Mouse (Mus musculus): ENCODE measurements around the gene Ndufv3. TPM values are rescaled to one million over a fixed set of nuclear protein-coding genes. Genes with fewer than 3 reads are reported as not detected.

The Ndufv3 gene
- polyA plus RNA-seq, 1 experiment from 2014 or later: 454 TPM

GRCm38 (mm10) chr17:31563632-31564014 is 43.7 kb downstream of the Ndufv3 start:
- peak overlapping the region; percentile 69 for H3K9ac ChIP-seq
- H3K9me3 ChIP-seq: no peaks in the 10 kb centered on the region
- 19% methylated on average over 12 of the region's 12 CpGs for WGBS
- no peaks in the 10 kb centered on the region for H3K27me3 ChIP-seq
- no peaks in the 10 kb centered on the region for H3K36me3 ChIP-seq
- peaks cover 37% of the 10 kb centered on the region for H3K4me1 ChIP-seq (replicated peaks)
- peak overlapping the region; percentile 94 for H3K27ac ChIP-seq (replicated peaks)
- peak; percentile 2; the same call in 1 of the 2 replicates for ATAC-seq (ENCODE audit: low read depth)
- peak overlapping the region; percentile 54 for H3K4me2 ChIP-seq
- peak overlapping the region; percentile 39 for H3K4me3 ChIP-seq

- 0% methylated on average over 37 of the region's 72 CpGs for WGBS
- Histone ChIP-seq H3K27ac (replicated peaks) (peak within 1 kb of the TSS; percentile 99), H3K36me3 (no peaks in the 10 kb centered on the region), H3K9ac (peak within 1 kb of the TSS; percentile 95), H3K4me3 (peak within 1 kb of the TSS; percentile 88), H3K9me3 (no peaks in the 10 kb centered on the region), H3K4me1 (replicated peaks) (peaks cover 43% of the 10 kb centered on the region), H3K27me3 (no peaks in the 10 kb centered on the region), H3K4me2 (peak within 1 kb of the TSS; percentile 91)
- ATAC-seq (ENCODE audit: low read depth): peak; percentile 97
These were observed 44.3 kb downstream of the Ndufv3 start, which contains the start of gene Pknox1 for GRCm38 (mm10) chr17:31564015-31564857. Gene Pknox1, plus strand, starts transcription at chr17:31564734.

- Histone ChIP-seq H3K27me3 (no peaks in the 10 kb centered on the region), H3K9ac (peak overlapping the region; percentile 95)
- 1% methylated on average over 19 of the region's 44 CpGs for WGBS
These were observed 44.9 kb downstream of the Ndufv3 start for GRCm38 (mm10) chr17:31564858-31565140.

GRCm38 (mm10) chr17:31565141-31566056 is 45.5 kb downstream of the Ndufv3 start:
- H3K9ac ChIP-seq: peak overlapping the region; percentile 95
- H3K27me3 ChIP-seq: no peaks in the 10 kb centered on the region
- H3K27ac ChIP-seq (replicated peaks): peak overlapping the region; percentile 99
- H3K9me3 ChIP-seq: no peaks in the 10 kb centered on the region
- H3K4me3 ChIP-seq: peak overlapping the region; percentile 88
- WGBS: under 1% methylated on average over 72 of the region's 88 CpGs
- H3K4me2 ChIP-seq: peak overlapping the region; percentile 91
- no peaks in the 10 kb centered on the region for H3K36me3 ChIP-seq
- ATAC-seq (ENCODE audit: low read depth): peak; percentile 67
- peaks cover 51% of the 10 kb centered on the region for H3K4me1 ChIP-seq (replicated peaks)

More at GRCm38 (mm10) chr17:31564858-31565140, 44.9 kb downstream of the Ndufv3 start:
- no peak for ATAC-seq (ENCODE audit: low read depth)
- peak overlapping the region; percentile 99 for H3K27ac ChIP-seq (replicated peaks)
- peak overlapping the region; percentile 88 for H3K4me3 ChIP-seq
- peak overlapping the region; percentile 91 for H3K4me2 ChIP-seq
- no peaks in the 10 kb centered on the region for H3K36me3 ChIP-seq
- no peaks in the 10 kb centered on the region for H3K9me3 ChIP-seq
- peaks cover 49% of the 10 kb centered on the region for H3K4me1 ChIP-seq (replicated peaks)

GRCm38 (mm10) chr17:31566276-31566675 is 46.4 kb downstream of the Ndufv3 start:
- Histone ChIP-seq H3K27ac (replicated peaks) (peak overlapping the region; percentile 99; the same call in 1 of the 2 replicates), H3K36me3 (no peaks in the 10 kb centered on the region), H3K27me3 (no peaks in the 10 kb centered on the region), H3K9ac (peak overlapping the region; percentile 95), H3K4me2 (peak overlapping the region; percentile 91), H3K4me3 (peak overlapping the region; percentile 88), H3K9me3 (no peaks in the 10 kb centered on the region), H3K4me1 (replicated peaks) (peaks cover 59% of the 10 kb centered on the region)
- 69% methylated on average over 6 of the region's 6 CpGs for WGBS
- no peak for ATAC-seq (ENCODE audit: low read depth)

GRCm38 (mm10) chr17:31569756-31570155 is 49.8 kb downstream of the Ndufv3 start:
- WGBS: 93% methylated on average over 1 of the region's 1 CpGs
- no peak for ATAC-seq (ENCODE audit: low read depth)
- Histone ChIP-seq H3K4me2 (no peak overlapping the region), H3K4me3 (no peak overlapping the region), H3K4me1 (replicated peaks) (peaks cover 54% of the 10 kb centered on the region), H3K9me3 (no peaks in the 10 kb centered on the region), H3K27ac (replicated peaks) (no peak overlapping the region), H3K36me3 (no peaks in the 10 kb centered on the region), H3K27me3 (no peaks in the 10 kb centered on the region), H3K9ac (no peak overlapping the region)

GRCm38 (mm10) chr17:31570321-31570925 is 50.5 kb downstream of the Ndufv3 start:
- H3K4me2 ChIP-seq: no peak overlapping the region
- no peak overlapping the region for H3K9ac ChIP-seq
- H3K27me3 ChIP-seq: no peaks in the 10 kb centered on the region
- 90% methylated on average over 9 of the region's 9 CpGs for WGBS
- H3K27ac ChIP-seq (replicated peaks): no peak overlapping the region
- no peaks in the 10 kb centered on the region for H3K9me3 ChIP-seq
- peaks cover 54% of the 10 kb centered on the region for H3K4me1 ChIP-seq (replicated peaks)
- H3K4me3 ChIP-seq: no peak overlapping the region
- H3K36me3 ChIP-seq: peaks cover 1% of the 10 kb centered on the region
- no peak for ATAC-seq (ENCODE audit: low read depth)

GRCm38 (mm10) chr17:31571689-31572088 is 51.8 kb downstream of the Ndufv3 start:
- 84% methylated on average over 5 of the region's 5 CpGs for WGBS
- H3K9me3 ChIP-seq: no peaks in the 10 kb centered on the region
- no peaks in the 10 kb centered on the region for H3K27me3 ChIP-seq
- H3K9ac ChIP-seq: no peak overlapping the region
- no peak overlapping the region for H3K4me2 ChIP-seq
- H3K4me1 ChIP-seq (replicated peaks): peaks cover 43% of the 10 kb centered on the region
- H3K27ac ChIP-seq (replicated peaks): no peak overlapping the region
- no peak for ATAC-seq (ENCODE audit: low read depth)
- H3K36me3 ChIP-seq: peaks cover 9% of the 10 kb centered on the region
- no peak overlapping the region for H3K4me3 ChIP-seq

- Histone ChIP-seq H3K4me2 (no peak overlapping the region), H3K27ac (replicated peaks) (no peak overlapping the region), H3K9ac (no peak overlapping the region), H3K4me1 (replicated peaks) (peaks cover 15% of the 10 kb centered on the region), H3K4me3 (no peak overlapping the region), H3K27me3 (no peaks in the 10 kb centered on the region), H3K9me3 (no peaks in the 10 kb centered on the region), H3K36me3 (peaks cover 9% of the 10 kb centered on the region)
- no peak for ATAC-seq (ENCODE audit: low read depth)
- WGBS: 82% methylated on average over 7 of the region's 7 CpGs
These were observed 54.7 kb downstream of the Ndufv3 start for GRCm38 (mm10) chr17:31574662-31575061.

GRCm38 (mm10) chr17:31576394-31577175 is 56.7 kb downstream of the Ndufv3 start:
- 90% methylated on average over 10 of the region's 10 CpGs for WGBS
- no peak for ATAC-seq (ENCODE audit: low read depth)

GRCm38 (mm10) chr17:31580344-31580743 is 60.4 kb downstream of the Ndufv3 start:
- Histone ChIP-seq H3K27ac (replicated peaks) (peak overlapping the region; percentile 47), H3K4me1 (replicated peaks) (peaks cover 44% of the 10 kb centered on the region), H3K4me3 (no peak overlapping the region), H3K27me3 (no peaks in the 10 kb centered on the region), H3K36me3 (peaks cover 17% of the 10 kb centered on the region), H3K9me3 (no peaks in the 10 kb centered on the region), H3K4me2 (no peak overlapping the region), H3K9ac (no peak overlapping the region)
- peak; percentile 58; the same call in 1 of the 2 replicates for ATAC-seq (ENCODE audit: low read depth)
- WGBS: 40% methylated on average over 3 of the region's 3 CpGs

More at GRCm38 (mm10) chr17:31576394-31577175, 56.7 kb downstream of the Ndufv3 start:
- Histone ChIP-seq H3K4me2 (no peak overlapping the region), H3K36me3 (peaks cover 9% of the 10 kb centered on the region), H3K27me3 (no peaks in the 10 kb centered on the region), H3K9me3 (no peaks in the 10 kb centered on the region), H3K4me1 (replicated peaks) (peaks cover 20% of the 10 kb centered on the region), H3K9ac (no peak overlapping the region), H3K27ac (replicated peaks) (no peak overlapping the region), H3K4me3 (no peak overlapping the region)
